Mouse (Mus musculus): ENCODE results near the gene Gstt4.

DNA sequence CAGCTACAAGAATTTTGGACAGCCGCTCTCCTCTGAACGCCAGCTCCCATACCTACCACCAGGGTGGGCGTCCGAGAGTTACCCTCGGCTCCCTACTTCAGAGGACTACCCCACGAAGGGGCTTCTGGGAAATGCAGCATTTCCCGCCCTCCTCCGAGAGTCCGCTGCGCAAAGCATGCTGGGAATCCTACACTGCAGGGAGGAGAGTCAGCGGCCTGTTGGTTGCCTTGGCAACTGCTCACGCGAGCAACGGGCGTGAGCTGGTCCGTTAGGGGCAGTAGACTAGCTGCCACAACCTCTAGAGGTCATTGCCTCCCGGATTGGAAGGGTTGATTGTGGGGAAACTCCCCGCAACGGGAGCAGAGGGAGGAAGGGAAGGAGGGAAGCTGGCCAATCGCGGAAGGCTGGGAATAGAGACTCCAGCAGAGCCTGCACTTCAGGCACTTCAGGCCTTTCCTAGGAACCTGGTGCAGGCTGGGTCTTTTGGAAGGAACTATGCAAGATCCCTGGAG is 15.0 kb upstream of the Gstt4 start, which contains the start of gene Gstt2:
- TF ChIP-seq CTCF (IDR thresholded peaks at IDR 0.05; ENCODE audit: borderline replicate concordance, insufficient read depth, low read length) (0 out of 2 replicates have a peak, but pooled peaks have one; percentile 7), POLR2A (IDR thresholded peaks at IDR 0.05; ENCODE audit: low read depth, low read length) (peak; percentile 59)
